Mouse (Mus musculus): Measurements from ENCODE around the gene Cfap44.

DNA sequence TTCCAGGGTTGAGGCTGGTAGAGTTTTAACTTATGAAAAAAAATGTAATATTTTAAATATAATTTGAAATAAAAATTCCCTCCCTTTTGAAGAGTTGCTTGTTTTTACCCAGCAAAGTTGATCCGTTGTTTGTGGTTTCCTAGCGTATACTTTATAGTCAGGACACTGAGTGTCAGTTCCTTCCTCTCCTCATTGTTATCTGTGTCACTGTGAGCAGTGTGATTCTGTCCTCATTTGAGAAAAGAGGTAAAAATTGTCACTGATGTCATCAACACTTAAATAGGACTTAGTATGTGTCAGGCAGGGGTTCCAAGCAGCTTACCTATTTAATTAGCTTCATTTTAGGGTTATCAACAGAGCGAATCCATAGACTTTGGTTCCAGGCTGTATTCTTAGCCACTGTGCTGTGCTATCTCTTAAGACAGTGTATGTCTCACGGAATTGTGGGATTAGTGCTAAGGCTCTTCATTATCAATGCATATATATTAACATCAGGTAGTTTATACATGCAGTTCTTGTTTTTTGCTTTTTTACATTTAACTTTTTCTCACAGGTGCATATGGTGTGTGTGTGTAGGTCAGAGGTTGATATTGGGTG, 44.7 kb upstream of the Cfap44 start:
- TF ChIP-seq CTCF (IDR thresholded peaks at IDR 0.05; ENCODE audit: control insufficient read depth, insufficient read depth, low read length) (no peak), POLR2A (IDR thresholded peaks at IDR 0.05; ENCODE audit: borderline replicate concordance, control insufficient read depth, low read depth, low read length) (no peak)
